Mouse (Mus musculus) right cerebral cortex, postnatal 25 days (tissue): ENCODE data around the gene Ywhae.
A peak's percentile ranks its signal among the peaks of the same experiment; 100 is the strongest.
"Not testable (repeated sequence)": the region's sequence is repeated elsewhere in the genome, so short reads cannot be mapped to it uniquely, and the experiment has no call there.

Experiments used
- DNase-seq: peaks from one replicate; pipeline ENCODE4 v3.0.0; 2022

Ywhae gene

DNA sequence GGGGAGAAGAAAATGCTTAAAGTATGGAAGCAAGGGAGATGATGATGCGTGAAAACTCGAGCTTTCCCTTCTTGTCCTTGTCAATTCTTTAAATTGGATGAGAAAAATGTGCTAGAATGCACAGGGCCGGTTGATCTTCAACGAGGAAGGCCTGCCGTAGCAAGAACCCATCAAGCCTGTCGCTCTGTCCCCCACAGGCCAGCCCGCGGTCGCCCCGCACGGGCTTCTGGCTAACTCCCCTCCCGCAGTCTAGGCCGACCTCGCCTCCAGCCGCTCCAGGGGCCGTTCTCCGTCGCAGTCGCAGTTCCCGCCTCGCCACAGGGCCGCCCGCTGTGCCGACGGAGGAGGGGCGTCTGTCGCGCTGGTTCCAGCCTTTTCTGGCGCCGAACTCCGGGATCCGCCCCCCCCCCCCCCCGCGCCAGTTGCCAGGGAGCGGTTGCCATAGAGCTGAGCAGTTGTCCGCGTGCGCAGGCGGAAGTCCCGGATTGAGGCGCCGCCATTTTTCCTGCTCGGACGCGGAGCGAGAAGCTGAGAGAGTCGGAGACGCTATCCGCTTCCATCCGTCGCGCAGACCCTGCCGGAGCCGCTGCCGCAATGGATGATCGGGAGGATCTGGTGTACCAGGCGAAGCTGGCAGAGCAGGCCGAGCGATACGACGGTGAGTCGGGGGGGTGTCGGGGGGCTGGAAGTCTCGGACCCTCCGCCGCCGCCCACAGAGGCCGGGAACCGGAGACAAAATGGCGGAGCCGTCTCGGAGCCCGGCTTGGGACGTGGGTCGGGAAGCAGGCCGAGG lies at the start of gene Ywhae:
Gene Ywhae (plus strand): TSS at position 436 of the 793 bp plus-strand sequence.
- DNase-seq = peak; percentile 90

- no peak for DNase-seq
These were observed 48.2 kb upstream of the Ywhae start for GRCm38 (mm10) chr11:75684462-75684861.

DNA sequence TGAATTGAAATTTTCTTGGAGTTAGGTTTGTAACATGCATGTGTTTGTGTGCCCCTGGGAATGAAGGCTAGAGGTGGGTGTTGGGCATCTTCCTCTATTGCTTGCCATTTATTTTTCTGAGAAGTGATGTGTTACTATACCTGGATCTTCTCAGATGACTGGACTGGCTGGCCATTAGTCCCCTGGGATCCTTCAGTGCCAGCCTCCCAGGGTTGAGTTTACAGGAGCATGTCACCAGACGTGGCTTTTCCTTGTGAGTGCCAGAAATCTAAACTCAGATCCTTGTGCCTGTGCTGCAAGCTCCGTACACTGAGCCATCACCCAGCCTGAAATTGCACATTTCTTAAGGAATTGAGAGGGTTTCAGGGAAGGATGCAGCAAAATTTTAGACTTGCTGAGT lies 47.7 kb upstream of the Ywhae start:
- DNase-seq = no peak

GRCm38 (mm10) chr11:75687343-75687993 lies 45.2 kb upstream of the Ywhae start:
- DNase-seq = no peak

DNA sequence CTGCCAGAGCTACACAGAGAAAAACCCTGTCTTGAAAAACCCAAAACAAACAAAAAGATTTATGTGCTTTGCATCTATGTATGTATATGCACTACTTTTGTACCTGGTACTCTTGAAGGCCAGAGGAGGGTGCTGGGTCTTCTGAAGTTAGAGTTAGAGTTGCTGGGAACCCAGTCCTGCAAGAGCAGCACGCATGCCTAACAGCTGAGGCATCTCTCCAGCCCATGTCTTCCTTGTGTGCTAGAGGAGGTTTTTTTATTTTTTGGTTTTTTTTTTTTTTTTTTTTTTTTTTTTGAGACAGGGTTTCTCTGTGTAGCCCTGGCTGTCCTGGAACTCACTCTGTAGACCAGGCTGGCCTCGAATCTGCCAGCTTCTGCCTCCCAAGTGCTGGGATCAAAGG lies 44.5 kb upstream of the Ywhae start:
- no peak for DNase-seq

DNA sequence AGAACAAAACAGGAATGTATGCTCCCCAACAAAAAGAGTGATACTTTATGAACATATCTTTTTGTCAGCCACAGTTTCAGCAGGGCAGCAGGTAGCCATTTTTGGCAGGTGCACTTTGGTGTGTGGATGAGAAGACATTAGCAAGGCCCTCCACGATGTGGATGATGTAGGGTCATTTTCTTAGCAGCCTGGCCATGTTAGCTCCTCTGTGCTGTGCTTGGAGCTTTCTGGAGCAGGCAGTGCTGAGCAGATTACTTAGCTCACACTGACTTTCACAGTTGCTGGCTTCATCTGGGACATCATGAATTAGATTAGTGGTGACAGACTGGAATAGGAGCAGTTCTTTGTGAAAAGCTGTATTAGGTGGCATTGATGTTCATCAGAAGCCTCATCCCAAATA lies 42.7 kb upstream of the Ywhae start:
- no peak for DNase-seq

GRCm38 (mm10) chr11:75691047-75691446 lies 41.6 kb upstream of the Ywhae start:
- no peak for DNase-seq

GRCm38 (mm10) chr11:75693570-75693969 lies 39.1 kb upstream of the Ywhae start:
- no peak for DNase-seq

GRCm38 (mm10) chr11:75697464-75697863 lies 35.2 kb upstream of the Ywhae start:
- not testable (repeated sequence) for DNase-seq

DNA sequence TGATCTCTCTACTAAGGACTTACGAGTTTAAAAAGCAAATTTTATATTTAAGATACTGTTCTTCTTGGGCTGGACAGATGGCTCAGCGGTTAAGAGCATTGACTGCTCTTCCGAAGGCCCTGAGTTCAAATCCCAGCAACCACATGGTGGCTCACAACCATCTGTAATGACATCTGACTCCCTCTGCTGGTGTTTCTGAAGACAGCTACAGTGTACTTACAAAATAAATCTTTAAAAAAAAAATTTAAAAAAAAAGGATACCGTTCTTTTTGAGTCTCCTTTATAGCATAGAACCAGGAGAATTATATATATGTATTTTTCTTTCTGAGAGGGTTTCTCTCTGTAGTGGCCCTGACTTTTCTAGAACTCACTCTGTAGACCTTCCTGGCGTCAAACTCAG lies 32.1 kb upstream of the Ywhae start:
- DNase-seq = no peak

GRCm38 (mm10) chr11:75702761-75703160 lies 29.9 kb upstream of the Ywhae start:
- DNase-seq = no peak

DNA sequence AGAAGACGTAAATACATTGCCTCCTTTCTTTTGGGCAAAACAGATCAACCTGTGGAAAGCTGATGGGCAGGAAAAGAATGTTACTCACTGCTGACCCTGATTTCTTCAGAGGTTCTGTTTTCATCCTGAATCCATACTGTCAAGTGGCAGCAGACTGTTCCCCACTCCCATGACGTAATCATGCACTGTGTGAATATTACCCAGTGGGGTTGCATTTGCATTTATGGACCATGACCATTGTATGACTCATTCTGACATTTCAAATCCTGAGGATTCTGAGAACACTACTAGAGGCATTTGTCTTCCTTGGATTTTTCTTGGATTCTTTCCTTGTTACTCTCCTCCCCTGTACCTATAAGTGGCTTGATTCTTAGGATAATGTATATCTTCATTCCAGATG lies 28.9 kb upstream of the Ywhae start:
- DNase-seq = no peak

- DNase-seq = no peak
These were observed 18.7 kb upstream of the Ywhae start for GRCm38 (mm10) chr11:75713949-75714348.

- no peak for DNase-seq
These were observed 17.1 kb upstream of the Ywhae start for GRCm38 (mm10) chr11:75715556-75715955.

- no peak for DNase-seq
These were observed 15.9 kb upstream of the Ywhae start for GRCm38 (mm10) chr11:75716661-75717325.

DNA sequence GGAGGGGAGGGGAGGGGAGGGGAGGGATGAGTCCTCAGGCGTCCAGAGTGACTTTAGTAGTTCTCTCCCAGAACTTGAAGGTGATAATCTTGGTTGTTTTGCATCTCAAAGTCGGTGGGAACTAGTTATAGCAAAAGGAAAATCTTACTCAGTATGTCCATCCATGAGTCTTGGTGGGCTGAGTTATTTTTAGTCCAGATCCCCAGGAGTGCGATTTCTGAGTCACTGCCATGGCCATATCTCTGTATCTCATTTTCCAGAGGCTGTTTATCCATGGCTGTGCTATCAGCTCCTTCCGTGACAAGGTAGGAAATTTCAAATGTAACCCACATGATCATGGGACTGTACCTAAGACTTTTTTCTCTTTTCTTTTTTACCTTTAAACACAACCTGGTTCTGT lies 10.3 kb upstream of the Ywhae start:
- DNase-seq = no peak

- DNase-seq = no peak
These were observed 5.5 kb upstream of the Ywhae start for GRCm38 (mm10) chr11:75727168-75727567.

DNA sequence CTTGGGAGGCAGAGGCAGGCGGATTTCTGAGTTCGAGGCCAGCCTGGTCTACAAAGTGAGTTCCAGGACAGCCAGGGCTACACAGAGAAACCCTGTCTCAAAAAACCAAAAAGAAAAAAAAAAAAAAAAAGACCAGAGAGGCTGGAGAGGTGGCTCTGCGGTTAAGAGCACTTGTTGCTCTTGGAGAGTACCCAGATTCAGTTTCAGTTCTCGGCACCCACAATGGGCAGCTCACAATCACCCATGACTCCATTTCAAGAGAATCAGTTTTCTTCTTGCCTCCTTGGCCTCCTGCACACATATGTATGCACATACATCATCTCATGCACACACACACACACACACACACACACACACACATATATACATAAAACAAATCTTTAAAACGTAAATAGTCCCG lies 5.0 kb upstream of the Ywhae start:
- not testable (repeated sequence) for DNase-seq

DNA sequence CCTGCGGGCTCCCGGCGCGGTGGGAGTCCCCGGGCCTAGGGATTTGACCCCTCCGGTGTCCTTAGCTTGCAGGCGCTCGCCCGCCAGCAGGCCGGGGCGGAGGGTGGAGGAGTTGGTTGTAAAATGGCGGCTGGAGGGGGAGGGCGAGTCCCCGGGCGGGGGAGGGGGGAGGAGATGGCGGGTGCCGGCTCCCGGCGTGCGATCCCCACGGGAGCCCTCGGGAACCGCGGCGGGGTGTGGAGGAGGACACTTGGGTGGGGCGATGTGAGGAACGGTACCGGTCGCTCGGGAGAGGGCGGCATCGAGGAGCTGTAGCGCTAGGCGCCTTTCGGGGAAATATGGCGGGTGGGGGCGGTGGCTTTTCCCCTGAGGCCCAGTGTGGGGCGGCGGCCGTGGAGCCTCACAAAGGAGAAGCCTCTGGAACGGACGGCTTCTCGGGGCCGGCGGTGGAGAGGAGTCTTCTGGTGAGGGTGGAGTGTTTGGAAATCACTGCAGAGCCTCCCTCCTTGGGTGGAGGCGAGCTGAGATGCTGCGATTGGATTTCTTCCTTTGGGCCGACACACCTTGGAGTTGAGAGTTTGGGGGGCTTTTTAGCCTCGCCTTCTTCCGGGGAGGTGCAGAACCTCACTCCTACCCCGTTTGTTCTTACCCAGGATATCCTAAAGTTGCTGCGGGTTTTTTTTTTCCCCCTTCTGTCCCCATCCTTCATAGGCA lies 715 bp downstream of the Ywhae start:
- peak; percentile 84 for DNase-seq

DNA sequence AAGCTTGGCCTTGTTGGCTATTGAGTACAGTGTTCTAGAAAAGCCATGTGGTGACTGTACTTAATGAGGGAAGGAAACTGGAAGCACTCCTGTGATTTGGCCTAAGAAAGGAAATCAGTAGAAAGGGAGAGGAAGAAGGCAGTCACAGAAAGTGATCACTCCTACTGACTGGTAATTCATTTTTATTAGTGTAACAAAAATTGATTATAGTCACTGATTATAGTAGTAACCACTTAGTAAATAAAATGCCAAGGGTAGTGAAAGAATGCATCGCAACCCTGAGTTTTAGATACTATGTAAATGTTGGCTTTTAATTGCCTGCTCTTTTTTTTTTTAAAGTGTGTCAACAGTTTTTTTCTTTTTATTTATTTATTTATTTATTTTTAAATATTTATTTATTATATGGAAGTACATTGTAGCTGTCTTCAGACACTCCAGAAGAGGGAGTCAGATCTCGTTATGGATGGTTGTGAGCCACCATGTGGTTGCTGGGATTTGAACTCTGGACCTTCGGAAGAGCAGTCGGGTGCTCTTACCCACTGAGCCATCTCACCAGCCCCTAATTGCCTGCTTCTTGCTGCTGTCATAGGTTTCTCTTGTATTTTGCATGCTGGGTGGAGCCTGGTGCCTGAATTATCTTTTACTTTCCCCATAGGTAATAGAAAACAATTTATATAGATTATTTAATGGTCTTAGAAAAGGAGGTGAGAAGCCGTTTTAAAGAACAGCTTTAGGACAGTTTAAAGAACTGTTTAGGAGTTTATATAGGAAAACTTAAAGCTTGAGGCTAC lies 3.0 kb downstream of the Ywhae start:
- no peak for DNase-seq

DNA sequence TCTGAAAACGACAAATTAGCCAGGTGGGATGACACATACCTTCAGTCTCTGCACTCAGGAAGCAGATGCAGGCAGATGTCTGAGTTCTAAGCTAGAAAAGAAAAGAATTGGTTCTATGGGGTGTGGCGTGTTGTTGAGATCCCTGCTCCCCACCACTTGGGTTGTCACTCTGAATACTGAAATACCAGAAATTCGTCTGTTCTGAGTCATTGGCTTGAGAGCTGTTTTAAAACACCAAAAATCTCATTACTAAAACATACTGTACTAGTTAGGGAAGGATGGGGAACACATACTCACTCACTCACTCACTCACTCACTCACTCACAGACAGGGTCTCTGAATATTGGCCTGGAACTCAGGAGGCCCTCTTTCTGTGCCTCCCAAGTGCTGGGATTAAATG lies 4.3 kb downstream of the Ywhae start:
- DNase-seq = no peak

DNA sequence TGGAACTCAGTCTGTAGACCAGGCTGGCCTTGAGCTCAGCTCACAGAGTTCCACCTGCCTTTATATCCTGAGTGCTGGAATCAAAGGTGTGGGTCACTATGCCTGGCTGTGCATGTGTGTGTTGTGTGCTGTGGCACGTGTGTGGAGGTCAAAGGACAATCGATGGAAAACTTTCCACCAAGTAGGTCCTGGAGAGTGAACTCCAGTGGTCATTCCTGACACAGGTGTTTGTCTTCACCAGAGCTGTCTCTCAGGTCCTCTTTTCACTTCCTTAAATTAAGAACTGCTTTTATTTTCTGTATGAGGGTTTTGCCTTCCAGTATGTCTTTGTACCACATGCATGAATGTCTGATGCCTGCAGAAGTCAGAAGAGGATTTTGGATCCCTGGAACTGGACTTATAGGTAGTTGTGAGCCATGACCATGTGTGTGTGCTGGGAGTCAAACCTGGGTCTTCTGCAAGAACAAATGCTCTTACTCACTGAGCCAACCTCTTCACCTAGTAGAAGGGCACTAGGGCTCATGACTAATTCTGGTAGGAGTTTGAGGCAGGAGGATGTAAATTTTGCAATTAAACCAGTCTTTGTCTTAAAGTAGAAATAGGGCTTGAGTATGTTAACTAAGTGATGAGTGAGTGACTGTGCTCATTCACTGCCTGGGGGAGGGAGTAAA lies 5.3 kb downstream of the Ywhae start:
- no peak for DNase-seq
